Mouse (Mus musculus): ENCODE data around the gene Gm29276.
"Not testable (repeated sequence)": the region's sequence is repeated elsewhere in the genome, so short reads cannot be mapped to it uniquely, and the experiment has no call there.

- TF ChIP-seq CTCF, POLR2A (IDR thresholded peaks at IDR 0.05; ENCODE audit: extremely low read depth, insufficient read depth, low read length): not testable (repeated sequence)
Measured at GRCm38 (mm10) chrY:42582150-42582549, at the start of gene Gm29276.

All from cortical plate, adult 2 months (tissue).